In genomic region chr17:74047210-74048082, GRCm38 (mm10) we compare ENCODE assay signal across 9 mouse cellular contexts. TPM values are rescaled to one million over a fixed set of nuclear protein-coding genes. Genes with fewer than 3 reads are reported as not detected.
DNase-seq lines count a peak whose midpoint lies in the region; ATAC-seq and TF ChIP-seq lines count a peak whose summit lies in the region.
"Had no signal": no experiment of that assay in that cellular context is flagged by ENCODE, and none has a peak within 500 bp of the region (broad histone marks: within the 10 kb centered on the region; RNA-seq: fewer than 3 reads in every experiment).

Gene Srd5a2, minus strand, starts transcription at chr17:74047916.

- H3K4me3 ChIP-seq in gastrocnemius, adult 2 months = peak within 1 kb of the TSS; percentile 44
- 0 out of 2 replicates have a peak within 1 kb of the TSS, but pooled peaks have one; percentile 20 for H3K4me3 ChIP-seq in G1E (ENCODE audit: low read depth, low read length)
- H3K4me3 ChIP-seq in forebrain, embryonic 12.5 days (replicated peaks) = peak within 1 kb of the TSS; percentile 38
- H3K4me3 ChIP-seq in limb, embryonic 13.5 days = peak within 1 kb of the TSS; percentile 42
- no peak within 1 kb of the TSS for H3K4me3 ChIP-seq in lung, adult 2 months (replicated peaks; ENCODE audit: extremely low read depth, low read depth, low read length)
- H3K4me3 ChIP-seq: erythroblast, embryonic 14.5 days had no signal

- no peaks in the 10 kb centered on the region for H3K4me1 ChIP-seq in G1E (ENCODE audit: insufficient read depth, low read depth, low read length)
- peaks cover 16% of the 10 kb centered on the region for H3K4me1 ChIP-seq in forebrain, embryonic 12.5 days
- H3K4me1 ChIP-seq in limb, embryonic 13.5 days = peaks cover 18% of the 10 kb centered on the region
- H3K4me1 ChIP-seq in lung, adult 2 months (ENCODE audit: control insufficient read depth, insufficient read depth, low read length) = peaks cover 3% of the 10 kb centered on the region; the same call in 1 of the 2 replicates

- TF ChIP-seq CTCF in gastrocnemius, adult 2 months (IDR thresholded peaks at IDR 0.05) = no peak
- no peak for TF ChIP-seq CTCF in G1E (IDR thresholded peaks at IDR 0.05; ENCODE audit: low read depth, low read length)
- TF ChIP-seq CTCF in lung, adult 2 months (IDR thresholded peaks at IDR 0.05; ENCODE audit: insufficient read depth, low read length) = no peak

- no peak for TF ChIP-seq POLR2A in lung, adult 2 months (IDR thresholded peaks at IDR 0.05; ENCODE audit: borderline replicate concordance, extremely low read depth, low read depth, low read length)

- H3K9ac ChIP-seq in forebrain, embryonic 12.5 days = no peak within 1 kb of the TSS
- H3K9ac ChIP-seq in limb, embryonic 13.5 days = peak within 1 kb of the TSS; percentile 51

- peak within 1 kb of the TSS; percentile 55 for H3K4me2 ChIP-seq in forebrain, embryonic 12.5 days
- peak within 1 kb of the TSS; percentile 69 for H3K4me2 ChIP-seq in limb, embryonic 13.5 days (replicated peaks)

- no peak within 1 kb of the TSS for H3K27ac ChIP-seq in gastrocnemius, adult 2 months
- H3K27ac ChIP-seq in forebrain, embryonic 12.5 days = no peak within 1 kb of the TSS
- H3K27ac ChIP-seq in limb, embryonic 13.5 days = no peak within 1 kb of the TSS

- 1% methylated on average over 45 of the region's 45 CpGs for whole genome bisulfite sequencing in forebrain, embryonic 12.5 days
- under 1% methylated on average over 45 of the region's 45 CpGs for WGBS in limb, embryonic 13.5 days
- 1% methylated on average over 45 of the region's 45 CpGs for WGBS in lung, adult 2 months

- H3K9me3 ChIP-seq in G1E (replicated peaks) = 0 out of 2 replicates have a peak, but pooled peaks cover 2% of the 10 kb centered on the region
- H3K9me3 ChIP-seq in forebrain, embryonic 12.5 days = no peaks in the 10 kb centered on the region
- H3K9me3 ChIP-seq in limb, embryonic 13.5 days = no peaks in the 10 kb centered on the region

- H3K36me3 ChIP-seq in G1E (replicated peaks) = no peaks in the 10 kb centered on the region
- H3K36me3 ChIP-seq in forebrain, embryonic 12.5 days (replicated peaks) = no peaks in the 10 kb centered on the region
- no peaks in the 10 kb centered on the region for H3K36me3 ChIP-seq in limb, embryonic 13.5 days

- no peak for ATAC-seq in G1E (ENCODE audit: extremely low read depth, insufficient number of reproducible peaks, low FRiP score, poor library complexity, severe bottlenecking)
- ATAC-seq in forebrain, embryonic 12.5 days (ENCODE audit: low FRiP score) = peak; percentile 60
- ATAC-seq in limb, embryonic 13.5 days (ENCODE audit: low FRiP score, low read depth) = no peak
- no peak for ATAC-seq in frontal cortex, adult (ENCODE audit: low TSS enrichment)

- no peak for DNase-seq in gastrocnemius, adult 2 months
- no peak for DNase-seq in gastrocnemius, postnatal 14 days
- no peak for DNase-seq in G1E (ENCODE audit: low spot score)
- no peak for DNase-seq in gastrocnemius, postnatal 10 days
- no peak for DNase-seq in lung, adult 2 months

- H3K27me3 ChIP-seq in G1E (ENCODE audit: insufficient read depth, low read length) = peaks cover 2% of the 10 kb centered on the region; the same call in 1 of the 2 replicates
- H3K27me3 ChIP-seq in forebrain, embryonic 12.5 days = peaks cover 49% of the 10 kb centered on the region
- peaks cover 78% of the 10 kb centered on the region for H3K27me3 ChIP-seq in limb, embryonic 13.5 days

- intact Hi-C loops in gastrocnemius, adult 2 months (cut with DNase I) = no loop called here
- intact Hi-C loops in gastrocnemius, postnatal 14 days (cut with DNase I; ENCODE audit: low total_unique reads) = no loop called here

RNA-seq across cellular contexts. Expression of gene Srd5a2, which starts in this region (rescaled TPM):
- not detected for total RNA-seq in gastrocnemius, adult 2 months (2021)
- total RNA-seq in gastrocnemius, postnatal 14 days (2021) = not detected
- total RNA-seq in G1E (2014; fragmentation: Nextera tagmentation) = not detected in 2 replicates
- not detected in 2 replicates for total RNA-seq in G1E (2017)
- polyA plus RNA-seq in G1E (2012) = not detected in 2 replicates
- not detected in 2 replicates for polyA plus RNA-seq in forebrain, embryonic 12.5 days (2016; fragmentation: Nextera tagmentation; extraction: Ambion mirVana)
- 1.7 and 2.5 TPM in 2 replicates for polyA plus RNA-seq in limb, embryonic 13.5 days (2015; fragmentation: Nextera tagmentation; extraction: Ambion mirVana)
- total RNA-seq in gastrocnemius, postnatal 10 days (2021) = not detected
- not detected in 2 replicates for polyA plus RNA-seq in lung, adult 2 months (2012; rRNA removed)
- polyA plus RNA-seq: erythroblast, embryonic 14.5 days had no signal

Comparison
In these comparisons a context has a peak if more than half of its experiments do, and no peak if none do; other contexts are left out.
1. Peak in ATAC-seq, H3K4me3 ChIP-seq and H3K4me2 ChIP-seq in forebrain, embryonic 12.5 days; RNA of the gene not detected or under 1 TPM.